Mouse (Mus musculus): ENCODE results near the gene Slc26a1. TPM values are rescaled to one million over a fixed set of nuclear protein-coding genes. Genes with fewer than 3 reads are reported as not detected.

Gene Slc26a1
- 0.02 and 0.57 TPM in 2 replicates for total RNA-seq (2015)
- 0.04 and 0.77 TPM in 2 replicates for total RNA-seq (2017)

DNA sequence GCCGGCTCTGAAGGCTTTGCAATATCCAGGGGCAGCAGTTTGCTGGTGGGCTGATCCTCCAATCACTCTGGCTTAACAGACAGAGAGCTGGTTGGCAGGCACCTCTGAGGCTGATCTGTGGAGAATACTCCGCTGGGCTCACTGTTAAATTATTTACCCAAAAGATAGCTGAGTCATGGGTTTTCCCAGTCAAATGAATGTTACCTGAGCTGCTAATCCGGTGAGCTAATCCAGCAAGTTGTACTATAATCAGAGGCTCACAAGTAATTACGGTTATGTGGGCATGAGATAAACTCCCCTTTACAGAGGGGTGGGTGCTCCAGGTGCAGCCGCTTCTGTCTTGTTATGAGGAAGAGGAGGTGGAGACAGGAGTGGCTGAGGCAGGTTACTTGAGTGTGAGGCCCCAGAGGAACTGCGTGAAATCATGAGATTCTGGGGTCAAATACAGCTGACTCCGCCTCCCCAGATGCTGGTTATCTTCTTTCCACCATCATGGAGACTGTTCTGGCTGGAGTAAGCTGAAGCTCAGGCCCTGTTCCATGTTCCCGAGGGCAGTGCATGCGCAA is at the start of gene Slc26a1:
Gene Slc26a1, minus strand, starts transcription at position 319 of the 566 bp plus-strand sequence.
- ATAC-seq (ENCODE audit: poor library complexity, severe bottlenecking) = no peak

DNA sequence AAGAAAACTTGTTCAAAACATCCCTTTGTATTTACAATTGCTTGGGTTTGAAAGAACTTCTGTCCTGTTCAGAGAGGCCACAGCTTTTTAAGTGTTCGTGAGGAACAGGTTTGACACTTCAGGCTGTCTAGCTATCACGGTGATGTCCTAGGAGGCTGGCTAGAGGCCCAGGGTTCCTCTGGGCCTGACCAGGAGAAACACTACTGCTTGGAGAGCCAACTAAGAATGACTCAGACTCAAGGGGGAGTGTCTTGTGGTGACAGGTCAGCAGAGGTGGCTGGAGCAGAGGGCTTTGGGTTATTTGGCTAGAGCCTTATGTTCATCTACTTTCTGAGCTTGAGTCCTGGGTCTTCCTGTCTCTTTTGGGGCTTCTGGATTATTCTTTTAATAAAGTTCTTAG is 48.6 kb upstream of the Slc26a1 start:
- no peak for ATAC-seq (ENCODE audit: poor library complexity, severe bottlenecking)

DNA sequence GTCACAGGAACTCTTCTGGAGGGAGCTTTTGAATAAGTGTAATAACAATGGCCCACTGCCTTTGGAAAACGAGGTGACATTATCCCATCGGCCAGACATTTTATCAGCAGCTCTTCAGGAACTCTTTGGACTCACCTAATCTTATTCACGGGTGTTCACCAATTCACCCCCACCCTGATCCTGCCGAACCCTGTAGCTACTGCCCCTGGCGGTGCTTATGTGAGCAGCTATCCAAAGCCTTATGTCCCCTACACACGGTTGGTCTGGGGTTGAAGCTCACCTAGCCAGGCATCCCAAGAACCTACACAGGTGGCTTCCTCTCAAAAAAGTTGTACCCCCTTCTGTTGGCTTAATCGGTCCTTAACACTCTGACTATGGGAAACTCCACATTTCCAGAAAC is 44.4 kb upstream of the Slc26a1 start:
- no peak for ATAC-seq (ENCODE audit: poor library complexity, severe bottlenecking)

DNA sequence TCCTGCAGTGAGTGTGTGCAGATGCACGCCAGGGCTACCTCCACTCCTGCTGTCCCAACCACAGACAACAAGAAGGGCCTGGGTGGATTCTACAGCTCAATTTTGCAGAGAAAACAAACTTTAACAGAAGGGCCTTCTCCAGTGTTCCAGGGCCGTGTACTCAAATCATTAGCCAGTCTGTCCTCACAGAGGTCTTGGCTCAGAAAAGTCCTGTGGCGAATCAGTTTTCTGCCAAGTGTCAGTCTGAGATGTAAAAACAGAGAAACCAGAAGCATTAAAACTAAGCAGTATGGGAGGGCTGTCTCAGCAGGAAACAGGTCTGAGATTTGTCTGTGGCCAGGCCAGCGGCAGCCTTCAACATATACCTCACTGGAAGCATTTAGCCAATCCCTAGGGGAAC is 42.7 kb upstream of the Slc26a1 start:
- no peak for ATAC-seq (ENCODE audit: poor library complexity, severe bottlenecking)

DNA sequence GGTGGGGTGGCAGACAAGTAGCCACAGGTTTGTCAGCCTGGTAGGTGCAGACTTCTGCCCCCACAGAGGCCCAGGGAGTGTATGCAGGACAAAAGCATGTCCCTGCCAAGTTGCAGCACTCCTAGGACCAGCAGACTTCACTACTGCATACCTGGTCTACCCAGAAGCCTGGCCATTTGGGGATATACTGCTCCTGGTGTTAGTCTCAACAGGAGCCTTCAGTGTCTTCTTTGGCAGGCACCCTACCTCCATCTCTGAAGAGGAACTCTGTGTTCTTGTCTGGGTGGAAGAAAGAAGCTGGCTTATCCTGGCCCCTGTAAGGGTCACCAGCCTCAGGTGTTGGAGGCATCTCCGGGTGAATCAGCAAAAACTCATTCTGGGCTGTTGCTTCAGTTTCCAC is 40.6 kb upstream of the Slc26a1 start:
- no peak for ATAC-seq (ENCODE audit: poor library complexity, severe bottlenecking)

DNA sequence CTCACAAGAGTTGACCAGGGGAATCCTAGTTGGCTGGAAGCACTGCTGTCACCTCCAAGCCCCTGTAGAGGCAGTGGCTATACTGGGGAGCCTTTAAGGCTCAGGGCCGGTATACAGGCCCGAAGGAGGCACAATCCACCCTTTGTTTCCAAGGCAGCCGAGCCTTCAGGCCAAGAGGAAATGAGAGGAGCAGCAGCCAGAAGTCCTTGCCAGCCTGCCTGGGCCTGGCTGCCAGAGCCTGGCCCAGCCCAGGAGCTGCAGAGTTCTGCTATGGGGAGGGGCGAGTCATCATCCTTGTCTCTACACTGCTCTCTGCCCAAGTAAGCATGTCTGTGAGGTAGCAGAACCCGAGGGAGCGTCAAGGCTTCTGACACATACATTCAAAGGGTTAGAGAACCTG is 38.8 kb upstream of the Slc26a1 start:
- no peak for ATAC-seq (ENCODE audit: poor library complexity, severe bottlenecking)

DNA sequence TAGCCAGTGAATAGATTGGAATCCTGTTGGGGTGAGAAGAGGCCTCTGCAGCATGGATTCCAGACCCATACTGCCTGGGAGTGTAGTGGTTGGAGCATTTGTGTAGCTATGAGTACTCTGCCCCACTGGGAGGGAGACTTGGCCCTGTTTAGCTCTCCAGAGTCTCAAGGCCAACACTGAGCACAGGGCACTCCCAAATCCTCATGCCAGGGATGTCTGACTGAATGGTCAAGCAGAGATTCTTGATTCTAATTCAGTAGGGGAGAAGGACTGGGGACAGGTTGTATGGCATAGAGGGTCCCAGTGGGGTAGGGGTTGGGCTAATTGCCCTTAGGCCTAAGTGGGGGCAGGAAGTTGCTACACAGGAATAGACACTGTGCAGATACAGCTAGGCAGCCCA is 38.3 kb upstream of the Slc26a1 start:
- ATAC-seq (ENCODE audit: poor library complexity, severe bottlenecking) = no peak

DNA sequence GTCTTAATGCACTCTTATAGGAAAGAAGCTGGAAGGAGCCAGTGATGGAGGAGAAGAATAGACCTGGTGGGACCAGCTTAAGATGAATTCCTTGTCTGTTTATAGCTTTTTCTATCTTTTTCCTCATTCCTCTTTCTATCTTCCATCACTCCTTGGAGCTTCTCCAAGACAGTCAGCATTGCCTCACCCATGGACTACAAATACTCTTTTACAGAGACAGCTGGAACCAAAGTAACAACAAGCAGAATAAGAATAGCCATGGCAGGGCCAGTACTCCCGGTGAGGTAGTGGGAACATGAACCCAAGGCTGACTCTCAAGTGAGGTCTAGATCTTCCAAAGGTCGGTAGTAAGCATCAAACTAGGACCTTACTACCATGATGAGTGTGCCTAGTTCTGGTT is 37.7 kb upstream of the Slc26a1 start:
- no peak for ATAC-seq (ENCODE audit: poor library complexity, severe bottlenecking)

DNA sequence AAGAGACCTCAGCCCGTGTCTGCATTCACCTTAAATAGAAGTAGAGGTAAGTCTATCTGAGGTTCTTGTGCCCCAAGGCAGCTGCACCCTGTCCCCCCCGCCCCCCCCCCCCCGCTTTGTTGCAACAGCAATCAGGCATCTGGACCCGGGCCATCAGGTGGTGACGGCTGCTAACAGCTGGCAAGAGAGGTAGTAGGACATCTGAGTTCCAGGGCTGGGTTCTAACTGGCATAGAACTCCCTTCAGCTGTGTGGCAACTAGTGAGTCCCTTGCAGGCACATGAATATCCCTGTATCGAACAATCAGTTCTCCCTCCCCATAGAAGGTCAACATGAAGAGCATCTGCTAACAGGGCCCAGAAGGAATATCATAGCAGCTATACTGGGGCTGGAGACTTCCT is 36.6 kb upstream of the Slc26a1 start:
- ATAC-seq (ENCODE audit: poor library complexity, severe bottlenecking) = no peak

DNA sequence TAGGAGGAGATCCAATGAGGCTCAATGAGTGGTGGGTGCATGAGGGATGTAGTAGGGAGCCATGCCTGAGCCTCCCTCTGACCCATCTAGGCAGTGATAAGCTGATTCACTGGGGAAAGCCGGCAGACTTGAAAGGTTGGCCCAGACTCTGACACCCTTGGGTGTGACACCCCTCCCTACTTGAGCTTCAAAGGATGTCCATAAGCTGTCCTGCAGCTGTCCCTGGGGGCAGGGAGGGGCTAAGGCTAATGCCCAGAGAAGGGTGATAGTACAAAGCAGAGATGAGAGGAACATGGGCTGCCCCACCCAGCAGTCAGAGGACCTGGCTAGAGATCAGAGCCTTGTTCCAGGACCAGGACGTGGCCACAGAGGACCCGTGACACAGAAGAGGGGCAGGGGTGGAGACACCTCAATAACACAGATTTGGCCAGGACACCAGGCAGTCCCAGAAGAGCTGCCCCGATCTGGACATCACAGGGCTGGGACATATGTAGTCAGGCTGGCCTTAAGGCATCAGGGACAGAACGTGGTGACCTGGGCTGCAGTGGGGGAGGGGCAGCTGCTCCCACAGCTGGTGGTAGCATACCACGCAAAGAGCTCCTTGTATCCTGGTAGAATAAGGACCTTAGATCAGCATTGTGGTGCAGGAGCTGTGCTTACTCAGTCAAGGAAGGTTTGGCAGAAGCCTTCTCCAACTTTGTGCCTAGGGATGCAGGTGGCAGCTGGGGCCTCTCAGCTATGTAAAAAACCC is 33.8 kb upstream of the Slc26a1 start:
- ATAC-seq (ENCODE audit: poor library complexity, severe bottlenecking) = no peak

DNA sequence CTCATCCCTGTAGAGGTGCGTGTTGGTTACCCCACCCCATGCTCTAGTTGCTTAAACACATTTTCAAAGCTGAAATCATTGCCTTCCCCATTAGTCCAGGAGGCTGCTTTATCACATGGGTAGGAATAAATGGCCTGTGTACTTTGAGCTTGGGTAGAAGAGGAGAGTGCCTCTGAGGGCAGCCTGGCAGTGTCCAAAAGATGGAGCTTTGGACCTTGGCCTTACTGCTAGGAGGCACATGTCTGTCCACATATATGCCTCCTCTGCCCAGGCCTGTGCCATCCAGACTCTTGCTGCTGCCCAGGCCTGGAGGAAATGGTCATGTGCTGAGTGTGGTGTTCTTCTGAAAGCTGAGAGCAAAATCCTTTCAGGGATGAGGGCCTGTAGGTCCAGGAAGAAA is 33.0 kb upstream of the Slc26a1 start:
- no peak for ATAC-seq (ENCODE audit: poor library complexity, severe bottlenecking)

DNA sequence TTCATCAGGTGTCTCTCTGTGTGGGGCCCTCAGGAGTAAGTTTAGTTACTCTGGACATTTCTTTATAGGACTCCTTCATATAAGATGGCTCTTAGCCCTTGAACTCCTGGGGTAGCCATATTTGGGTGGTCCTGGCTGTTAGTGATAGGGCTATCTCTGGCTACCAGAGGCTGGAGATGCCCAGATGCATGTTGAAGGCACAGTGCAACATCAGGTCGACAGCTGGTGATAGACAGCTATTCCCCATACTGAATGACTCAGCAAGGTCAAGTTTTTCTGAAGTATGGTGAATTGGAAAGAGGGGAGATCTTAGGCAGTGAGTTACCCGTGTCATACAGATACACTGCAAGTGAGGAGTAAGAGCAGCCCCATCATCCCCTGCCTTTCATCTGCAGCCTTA is 32.4 kb upstream of the Slc26a1 start:
- ATAC-seq (ENCODE audit: poor library complexity, severe bottlenecking) = no peak

DNA sequence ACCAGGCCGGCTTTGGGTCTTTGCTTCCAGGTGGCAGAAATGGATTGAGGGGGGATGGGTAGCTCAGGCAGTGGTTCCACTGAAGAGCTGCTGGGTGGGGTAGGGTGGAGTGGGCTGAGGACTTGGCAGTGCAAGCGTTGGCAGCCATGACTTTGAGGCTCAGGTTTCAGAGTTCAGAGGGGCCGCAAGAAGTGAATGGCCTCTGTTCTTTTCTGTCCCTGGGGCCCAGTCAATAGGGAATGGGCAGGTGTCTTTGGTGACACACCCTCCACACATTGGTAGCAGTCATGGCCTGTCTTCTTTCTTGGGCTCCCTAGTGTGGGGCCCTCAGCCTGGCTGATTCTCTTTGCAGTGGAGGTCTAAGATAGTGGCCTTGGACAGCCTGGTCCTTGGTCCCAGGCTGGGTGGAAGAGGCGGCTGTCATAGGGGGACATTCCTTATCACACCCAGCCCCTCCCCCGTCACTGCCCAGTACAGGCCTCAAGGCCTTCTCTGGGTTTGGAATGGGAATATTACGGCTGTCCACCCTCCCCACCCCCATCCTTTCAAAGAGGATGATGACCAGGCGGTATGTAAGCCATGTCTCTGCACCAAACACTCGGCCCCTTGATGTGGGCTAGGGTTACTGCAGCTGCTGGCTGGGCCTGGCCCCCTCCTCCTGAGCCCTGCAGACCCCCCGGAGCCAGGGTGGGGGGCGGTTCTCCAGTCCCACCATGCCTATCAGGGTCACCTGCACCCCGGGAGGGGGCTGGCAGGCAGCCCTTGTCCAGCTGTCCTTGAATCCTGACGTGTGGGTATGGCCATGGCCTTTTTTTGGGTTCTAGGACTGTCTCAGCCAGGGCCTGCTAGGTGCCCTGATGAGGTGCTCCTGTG is 28.6 kb upstream of the Slc26a1 start:
- ATAC-seq (ENCODE audit: poor library complexity, severe bottlenecking) = no peak

DNA sequence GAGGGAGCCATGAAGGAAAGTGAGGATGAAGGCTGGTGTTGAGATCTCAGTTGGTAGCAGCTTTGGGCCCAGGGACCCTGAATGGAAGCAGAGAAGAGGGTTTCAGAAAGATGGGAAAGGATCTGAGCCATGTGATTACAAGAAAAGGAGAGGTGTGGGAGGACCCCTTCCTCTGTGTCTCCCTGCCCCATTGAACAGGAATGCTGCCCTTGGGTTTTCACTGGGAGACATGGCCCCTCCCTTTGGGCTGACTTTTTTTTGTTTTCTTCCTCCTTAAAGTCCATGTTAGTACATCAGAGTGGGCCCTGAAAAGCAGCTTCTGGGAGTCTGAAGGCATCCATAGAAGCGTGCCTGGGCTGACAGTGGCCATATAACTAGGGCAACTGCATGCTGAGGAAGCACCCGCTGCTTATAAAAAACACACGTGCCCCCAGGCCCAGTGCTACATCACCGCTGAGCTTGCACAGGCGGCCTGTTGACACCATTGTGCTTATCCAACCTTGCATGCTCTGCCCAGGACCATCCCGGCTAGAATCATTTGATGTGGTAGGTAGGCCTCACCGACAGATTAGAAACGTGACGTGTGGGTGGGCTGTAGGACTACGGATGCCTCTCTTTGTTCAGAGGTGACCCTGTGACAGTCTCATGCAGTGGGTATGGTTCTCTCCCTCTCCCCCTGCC is 26.1 kb upstream of the Slc26a1 start:
- ATAC-seq (ENCODE audit: poor library complexity, severe bottlenecking) = no peak

DNA sequence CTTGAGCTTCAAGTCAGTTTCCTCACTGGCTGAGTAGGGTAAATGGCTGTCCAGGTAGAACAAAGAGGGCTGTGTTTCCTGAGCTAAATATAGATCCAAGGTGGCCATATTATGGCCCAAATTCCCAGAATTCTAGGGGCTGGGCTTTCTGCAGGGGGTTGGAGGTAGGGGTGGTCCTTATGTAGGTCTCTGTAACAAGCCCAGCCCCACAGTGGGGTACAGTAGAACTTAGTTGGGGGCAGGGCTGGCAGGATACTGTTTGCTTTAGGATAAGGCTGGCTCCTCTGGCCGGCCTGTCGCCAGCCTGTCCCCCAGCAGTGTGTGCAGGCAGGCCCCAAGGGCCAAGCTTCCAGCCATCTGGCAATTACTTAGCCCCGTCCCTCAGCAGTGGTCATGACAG is 25.0 kb upstream of the Slc26a1 start:
- no peak for ATAC-seq (ENCODE audit: poor library complexity, severe bottlenecking)

DNA sequence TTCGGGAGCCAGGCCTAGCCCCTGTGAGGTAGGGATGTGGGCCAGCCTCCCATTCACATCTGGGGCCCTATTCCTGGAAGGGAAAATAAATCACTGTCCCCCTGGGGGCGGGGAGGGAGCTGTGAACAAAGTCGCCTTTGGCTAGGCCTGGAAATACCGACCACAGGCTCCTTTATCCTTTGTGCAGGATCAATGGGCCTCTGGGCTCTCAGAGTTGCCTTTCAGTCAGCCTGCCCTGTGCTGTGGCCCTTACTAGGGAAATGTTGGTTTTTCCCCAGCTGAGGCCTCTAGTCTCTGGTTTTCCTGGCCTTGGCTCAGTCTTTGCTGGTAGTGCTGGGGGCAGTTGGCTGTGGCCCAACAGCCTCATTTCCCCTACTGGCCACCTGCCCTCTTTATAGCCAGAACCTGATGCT is 22.0 kb upstream of the Slc26a1 start:
- ATAC-seq (ENCODE audit: poor library complexity, severe bottlenecking) = no peak

DNA sequence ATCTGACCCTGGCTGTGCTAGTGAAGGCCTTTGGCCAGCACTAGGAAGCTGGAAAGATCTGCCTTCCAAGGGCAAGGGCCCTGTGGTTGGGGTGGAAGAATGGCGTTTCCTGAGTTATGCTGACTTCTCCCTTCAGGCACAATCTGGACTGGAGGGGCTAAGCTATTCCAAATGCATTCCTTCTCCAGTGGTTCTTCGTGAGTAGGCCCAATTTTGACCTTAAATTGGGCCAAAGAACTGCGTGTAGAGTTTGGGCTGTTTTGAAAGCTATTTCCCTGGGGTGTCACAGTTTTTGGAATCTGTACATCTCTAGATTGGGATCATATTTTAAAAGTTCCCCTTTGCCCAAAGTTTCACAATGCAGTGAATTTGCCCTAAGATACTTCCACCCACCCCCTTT is 21.2 kb upstream of the Slc26a1 start:
- no peak for ATAC-seq (ENCODE audit: poor library complexity, severe bottlenecking)

DNA sequence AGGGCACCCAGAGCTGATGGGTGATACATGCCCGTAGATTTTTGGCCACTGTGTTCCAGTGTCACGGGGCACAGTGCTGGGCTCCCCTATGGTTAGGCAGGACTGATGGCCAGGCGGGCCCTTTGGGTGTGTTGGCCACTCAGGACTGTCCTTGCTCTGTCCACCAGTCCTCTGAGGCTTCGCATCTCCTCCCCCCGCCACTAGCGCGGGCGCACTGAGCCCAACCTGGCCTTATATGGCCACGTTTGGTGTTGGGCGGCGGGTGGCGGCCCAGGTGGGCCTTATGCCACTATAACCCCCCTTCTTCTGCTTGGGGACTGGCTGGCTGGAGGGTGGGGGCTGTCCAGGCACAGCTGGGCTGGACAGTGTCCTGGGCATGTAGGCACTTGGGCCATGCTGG is 20.5 kb upstream of the Slc26a1 start:
- ATAC-seq (ENCODE audit: poor library complexity, severe bottlenecking) = no peak

DNA sequence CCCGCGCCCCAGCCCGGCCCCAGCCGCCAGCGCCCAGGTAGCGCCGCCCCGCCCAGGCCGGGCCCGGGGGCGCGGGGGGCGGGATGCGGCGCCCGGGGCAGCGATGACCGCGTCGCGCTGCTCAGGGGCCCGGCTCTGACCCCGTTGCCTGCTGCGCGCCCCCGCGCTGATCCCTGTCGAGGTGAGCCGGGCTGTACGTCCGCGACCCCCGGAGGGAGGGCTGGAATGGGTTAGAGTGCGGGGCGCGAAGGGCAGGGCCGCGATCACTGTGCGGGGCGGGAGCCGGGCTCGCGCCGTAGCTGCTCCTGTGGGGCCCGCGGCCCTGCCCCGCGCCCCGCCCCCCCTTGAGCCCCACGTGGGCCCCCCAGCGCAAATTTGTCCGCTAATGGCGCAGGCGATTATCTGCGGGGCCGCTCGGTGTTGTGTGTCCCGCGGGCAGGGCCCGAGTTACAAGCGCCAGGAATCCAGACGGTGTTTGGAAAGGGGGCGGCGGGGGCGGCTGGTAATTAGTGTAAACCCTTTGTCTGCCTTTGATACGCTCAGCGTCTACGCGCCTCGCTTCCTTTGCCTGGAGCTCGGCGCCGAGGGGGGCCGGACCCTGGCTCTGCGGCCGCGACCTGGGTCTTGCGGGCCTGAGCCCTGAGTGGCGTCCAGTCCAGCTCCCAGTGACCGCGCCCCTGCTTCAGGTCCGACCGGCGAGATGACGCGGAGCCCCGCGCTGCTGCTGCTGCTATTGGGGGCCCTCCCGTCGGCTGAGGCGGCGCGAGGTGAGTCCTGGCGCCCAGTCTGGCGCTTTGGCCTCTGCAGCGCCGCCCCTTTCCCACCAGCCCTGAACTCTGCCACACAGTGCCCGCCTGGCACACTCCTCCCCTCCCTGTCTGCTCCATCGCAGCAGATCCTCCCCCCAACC is 19.2 kb upstream of the Slc26a1 start:
- peak; percentile 10; the same call in 1 of the 2 replicates for ATAC-seq (ENCODE audit: poor library complexity, severe bottlenecking)

DNA sequence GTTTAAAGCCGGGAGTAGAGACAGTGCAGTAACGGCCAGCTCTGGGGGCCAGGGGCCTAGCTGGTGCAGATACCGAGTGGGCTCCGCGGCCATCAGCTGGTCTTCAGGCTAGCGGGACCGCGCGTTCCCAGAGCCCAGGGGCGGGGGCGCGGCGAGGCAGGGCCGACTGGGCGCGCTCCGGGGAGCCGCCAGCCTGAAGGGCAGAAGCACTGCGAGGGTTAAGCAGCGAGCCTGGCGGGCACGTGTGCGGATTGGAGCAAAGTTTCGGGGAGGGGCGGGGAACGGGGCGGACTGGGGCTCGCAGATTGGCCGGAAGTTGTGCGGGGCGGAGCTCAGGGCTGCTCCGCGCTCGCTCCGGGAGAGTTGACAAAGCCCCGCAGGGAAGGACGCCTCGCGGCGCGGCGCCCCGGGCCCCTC is 18.5 kb upstream of the Slc26a1 start:
- peak; percentile 90 for ATAC-seq (ENCODE audit: poor library complexity, severe bottlenecking)

Data from megakaryocyte, adult 5-6 weeks (primary cell).